Comparison of ENCODE assay signal across 9 mouse cellular contexts in the genomic region with DNA sequence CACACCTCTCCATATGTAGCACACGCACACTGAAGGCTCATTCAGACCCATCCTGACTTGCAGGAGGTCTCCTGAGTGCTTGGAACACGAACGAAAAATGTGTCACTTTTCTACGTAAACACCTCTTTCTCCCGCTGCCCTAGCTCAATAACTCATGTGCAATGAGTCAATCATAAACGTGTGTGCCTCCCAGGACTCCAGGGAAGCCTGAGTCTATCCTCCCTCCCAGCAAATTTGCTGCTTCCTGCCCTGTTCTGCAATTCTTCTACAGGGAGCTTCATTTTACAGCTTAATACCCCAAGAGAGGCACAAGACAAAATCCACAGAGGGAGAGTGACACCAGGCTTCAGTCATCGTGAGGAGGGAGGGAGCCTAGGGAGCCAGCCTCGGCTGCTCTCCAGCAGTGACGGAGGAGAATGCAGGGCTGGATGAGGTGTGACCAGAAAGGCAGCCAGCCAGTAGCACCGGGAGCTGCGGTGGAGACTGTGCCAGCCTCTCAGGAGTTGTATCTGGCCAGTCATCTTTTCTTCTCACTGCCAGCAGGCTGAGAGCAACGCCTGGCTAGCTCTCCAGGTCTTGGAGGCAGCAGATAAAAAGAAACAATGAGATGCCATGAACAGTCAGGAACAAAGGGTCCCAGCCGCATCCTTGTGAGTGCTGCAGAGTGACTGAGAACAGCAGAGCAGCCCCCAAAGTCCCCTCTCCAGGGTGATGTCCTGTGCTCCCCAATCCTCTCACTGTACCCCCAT. TPM values are rescaled to one million over a fixed set of nuclear protein-coding genes. Genes with fewer than 3 reads are reported as not detected.
DNase-seq lines count a peak whose midpoint lies in the region; ATAC-seq lines count a peak whose summit lies in the region.
"Had no signal": no experiment of that assay in that cellular context is flagged by ENCODE, and none has a peak within 500 bp of the region (broad histone marks: within the 10 kb centered on the region; RNA-seq: fewer than 3 reads in every experiment).

No protein-coding gene starts in this region.

- H3K27me3 ChIP-seq in forebrain, embryonic 16.5 days (replicated peaks; ENCODE audit: control insufficient read depth, insufficient read depth, low read length), result no peaks in the 10 kb centered on the region
- H3K27me3 ChIP-seq in hindbrain, embryonic 11.5 days (ENCODE audit: control insufficient read depth, insufficient read depth, low read length), result no peaks in the 10 kb centered on the region
- H3K27me3 ChIP-seq in limb, embryonic 12.5 days, result peaks cover 3% of the 10 kb centered on the region; the same call in 1 of the 2 replicates
- H3K27me3 ChIP-seq in neural tube, embryonic 15.5 days (replicated peaks), result no peaks in the 10 kb centered on the region
- H3K27me3 ChIP-seq: CH12.LX had no signal

- H3K36me3 ChIP-seq in forebrain, embryonic 16.5 days (ENCODE audit: control insufficient read depth, insufficient read depth), result no peaks in the 10 kb centered on the region
- H3K36me3 ChIP-seq in hindbrain, embryonic 11.5 days (ENCODE audit: control insufficient read depth, insufficient read depth, low read length), result no peaks in the 10 kb centered on the region
- H3K36me3 ChIP-seq in limb, embryonic 12.5 days, result no peaks in the 10 kb centered on the region
- no peaks in the 10 kb centered on the region for H3K36me3 ChIP-seq in neural tube, embryonic 15.5 days

- H3K9me3 ChIP-seq in forebrain, embryonic 16.5 days (ENCODE audit: control insufficient read depth, low read length), result no peaks in the 10 kb centered on the region
- no peaks in the 10 kb centered on the region for H3K9me3 ChIP-seq in hindbrain, embryonic 11.5 days (ENCODE audit: control insufficient read depth, low read length)
- H3K9me3 ChIP-seq in limb, embryonic 12.5 days, result no peaks in the 10 kb centered on the region
- H3K9me3 ChIP-seq in neural tube, embryonic 15.5 days (replicated peaks), result no peaks in the 10 kb centered on the region

- no peaks in the 10 kb centered on the region; the same call in none of the 2 replicates for H3K4me1 ChIP-seq in forebrain, embryonic 16.5 days (replicated peaks; ENCODE audit: control insufficient read depth, insufficient read depth, low read length)
- no peaks in the 10 kb centered on the region; the same call in 1 of the 2 replicates for H3K4me1 ChIP-seq in hindbrain, embryonic 11.5 days (replicated peaks; ENCODE audit: control insufficient read depth, insufficient read depth, low read length)
- H3K4me1 ChIP-seq in limb, embryonic 12.5 days (replicated peaks), result peaks cover 18% of the 10 kb centered on the region
- peaks cover 21% of the 10 kb centered on the region for H3K4me1 ChIP-seq in neural tube, embryonic 15.5 days

- no peak for DNase-seq in frontal cortex, postnatal 14 days (ENCODE audit: low spot score in 2 of 2)
- DNase-seq in adrenal gland, postnatal 36 days, result peak; percentile 63 to 65
- DNase-seq in hindbrain, embryonic 11.5 days (ENCODE audit: low spot score), result peak; percentile 32
- DNase-seq in spleen, adult 12 weeks (ENCODE audit: low spot score), result no peak

- peak overlapping the region; percentile 6; the same call in 1 of the 2 replicates for H3K4me2 ChIP-seq in forebrain, embryonic 16.5 days (ENCODE audit: low read length)
- H3K4me2 ChIP-seq in hindbrain, embryonic 11.5 days (replicated peaks; ENCODE audit: low read depth, low read length), result no peak overlapping the region
- peak overlapping the region; percentile 20; the same call in 1 of the 2 replicates for H3K4me2 ChIP-seq in limb, embryonic 12.5 days
- peak overlapping the region; percentile 38 for H3K4me2 ChIP-seq in neural tube, embryonic 15.5 days

- peak overlapping the region; percentile 20; the same call in 1 of the 2 replicates for H3K27ac ChIP-seq in forebrain, embryonic 16.5 days (ENCODE audit: low read length)
- peak overlapping the region; percentile 45; the same call in 1 of the 2 replicates for H3K27ac ChIP-seq in hindbrain, embryonic 11.5 days (ENCODE audit: low read depth, low read length)
- H3K27ac ChIP-seq in limb, embryonic 12.5 days, result no peak overlapping the region
- peak overlapping the region; percentile 77 for H3K27ac ChIP-seq in neural tube, embryonic 15.5 days (replicated peaks)

- peak overlapping the region; percentile 27; the same call in 1 of the 2 replicates for H3K9ac ChIP-seq in forebrain, embryonic 16.5 days (replicated peaks; ENCODE audit: low read depth, low read length)
- peak overlapping the region; percentile 24; the same call in 1 of the 2 replicates for H3K9ac ChIP-seq in hindbrain, embryonic 11.5 days (ENCODE audit: low read depth, low read length)
- 0 out of 2 replicates have a peak overlapping the region, but pooled peaks have one; percentile 8 for H3K9ac ChIP-seq in limb, embryonic 12.5 days (replicated peaks)
- peak overlapping the region; percentile 36; the same call in 1 of the 2 replicates for H3K9ac ChIP-seq in neural tube, embryonic 15.5 days (replicated peaks)

- H3K4me3 ChIP-seq in forebrain, embryonic 16.5 days (replicated peaks; ENCODE audit: low read length), result no peak overlapping the region
- no peak overlapping the region for H3K4me3 ChIP-seq in hindbrain, embryonic 11.5 days (ENCODE audit: low read depth, low read length)
- H3K4me3 ChIP-seq in limb, embryonic 12.5 days (replicated peaks), result no peak overlapping the region
- H3K4me3 ChIP-seq in neural tube, embryonic 15.5 days (replicated peaks), result no peak overlapping the region

- ATAC-seq in frontal cortex, adult (ENCODE audit: low TSS enrichment), result peak; percentile 97
- peak; percentile 63 for ATAC-seq in forebrain, embryonic 16.5 days
- 0 out of 2 replicates have a peak, but pooled peaks have one; percentile 22 for ATAC-seq in hindbrain, embryonic 11.5 days (ENCODE audit: low FRiP score)
- no peak for ATAC-seq in limb, embryonic 12.5 days (ENCODE audit: insufficient number of reproducible peaks, insufficient read depth, low FRiP score, low TSS enrichment, low read depth)
- ATAC-seq in neural tube, embryonic 15.5 days (ENCODE audit: low FRiP score), result peak; percentile 72; the same call in 1 of the 2 replicates

- whole genome bisulfite sequencing in forebrain, embryonic 16.5 days, result 20% methylated on average over 13 of the region's 13 CpGs
- WGBS in hindbrain, embryonic 11.5 days, result 22% methylated on average over 13 of the region's 13 CpGs
- 17% methylated on average over 13 of the region's 13 CpGs for WGBS in limb, embryonic 12.5 days
- 8% methylated on average over 13 of the region's 13 CpGs for WGBS in neural tube, embryonic 15.5 days

RNA-seq across cellular contexts. Expression of a gene that starts 37.2 kb away (rescaled TPM):
- under 1 TPM; 0.33 to 0.53 TPM for total RNA-seq in adrenal gland, postnatal 36 days (2021)
- 1.2 and 2.3 TPM in 2 replicates for polyA plus RNA-seq in forebrain, embryonic 16.5 days (2015; fragmentation: Nextera tagmentation; extraction: Ambion mirVana)
- 0.09 and 0.59 TPM in 2 replicates for polyA plus RNA-seq in hindbrain, embryonic 11.5 days (2014; fragmentation: Nextera tagmentation; extraction: Ambion mirVana)
- 0.90 and 1.2 TPM in 2 replicates for polyA plus RNA-seq in limb, embryonic 12.5 days (2016; fragmentation: Nextera tagmentation; extraction: Ambion mirVana)
- polyA plus RNA-seq in neural tube, embryonic 15.5 days (2015; fragmentation: Nextera tagmentation; extraction: Ambion mirVana), result 5.0 and 5.2 TPM in 2 replicates
- total RNA-seq: CH12.LX had no signal

Comparison
In these comparisons a context has a peak if more than half of its experiments do, and no peak if none do; other contexts are left out.
1. DNase-seq: peak in adrenal gland, postnatal 36 days (2 of 2) and hindbrain, embryonic 11.5 days (single experiment); none in frontal cortex, postnatal 14 days (0 of 2) and spleen, adult 12 weeks (single experiment).
2. Peak in every context shown above with its lines, with median percentiles within 50 percentile points of each other: H3K9ac ChIP-seq.